11 mouse cellular contexts compared by ENCODE assay signal in genomic region chr5:45670894-45671494, GRCm38 (mm10). TPM values are rescaled to one million over a fixed set of nuclear protein-coding genes. Genes with fewer than 3 reads are reported as not detected.
A peak's percentile ranks its signal among the peaks of the same experiment; 100 is the strongest.
DNase-seq lines count a peak whose midpoint lies in the region; ATAC-seq and TF ChIP-seq lines count a peak whose summit lies in the region.
"Had no signal": no experiment of that assay in that cellular context is flagged by ENCODE, and none has a peak within 500 bp of the region (broad histone marks: within the 10 kb centered on the region; RNA-seq: fewer than 3 reads in every experiment).

No protein-coding gene starts in this region.

- H3K9ac ChIP-seq in forebrain, embryonic 16.5 days (replicated peaks; ENCODE audit: low read depth, low read length): no peak overlapping the region
- peak overlapping the region; percentile 88 for H3K9ac ChIP-seq in liver, embryonic 13.5 days

- no peak for TF ChIP-seq POLR2A in cerebellum, adult 2 months (IDR thresholded peaks at IDR 0.05; ENCODE audit: borderline replicate concordance, insufficient read depth, low read length)

- H3K79me2 ChIP-seq in C2C12 (ENCODE audit: control insufficient read depth, insufficient read depth): peaks cover 38% of the 10 kb centered on the region

- no peak for ATAC-seq in erythroblast, adult 5-6 weeks (replicated peaks; ENCODE audit: low FRiP score, poor library complexity, severe bottlenecking)
- no peak for ATAC-seq in forebrain, embryonic 16.5 days
- no peak for ATAC-seq in liver, embryonic 13.5 days (ENCODE audit: low read depth)
- ATAC-seq: activated CD4-positive, CD25-positive, alpha-beta regulatory T cell, adult 4 months had no signal

- peaks cover 42% of the 10 kb centered on the region for H3K36me3 ChIP-seq in erythroblast, embryonic 14.5 days (ENCODE audit: control insufficient read depth)
- peaks cover 24% of the 10 kb centered on the region for H3K36me3 ChIP-seq in C2C12 (ENCODE audit: control insufficient read depth, insufficient read depth)
- no peaks in the 10 kb centered on the region; the same call in 1 of the 2 replicates for H3K36me3 ChIP-seq in forebrain, embryonic 16.5 days (ENCODE audit: control insufficient read depth, insufficient read depth)
- H3K36me3 ChIP-seq in liver, embryonic 13.5 days: peaks cover 22% of the 10 kb centered on the region

- no peak for DNase-seq in liver, embryonic 13.5 days
- DNase-seq in spleen, postnatal 10 days (ENCODE audit: low spot score in 2 of 2): no peak
- DNase-seq in cerebellum, adult 11-12 months: no peak
- DNase-seq in cerebellum, adult 2 months: no peak
- DNase-seq: kidney, postnatal 36 days; lung, postnatal 36 days had no signal

- H3K4me3 ChIP-seq in erythroblast, embryonic 14.5 days (replicated peaks): peak overlapping the region; percentile 100
- peak overlapping the region; percentile 65 for H3K4me3 ChIP-seq in C2C12 (ENCODE audit: insufficient read depth, poor library complexity, severe bottlenecking)
- no peak overlapping the region for H3K4me3 ChIP-seq in forebrain, embryonic 16.5 days (replicated peaks; ENCODE audit: low read length)
- H3K4me3 ChIP-seq in liver, embryonic 13.5 days (replicated peaks): peak overlapping the region; percentile 73
- H3K4me3 ChIP-seq in cerebellum, adult 2 months (replicated peaks; ENCODE audit: insufficient read depth, low read depth, low read length): no peak overlapping the region

- 55% methylated on average over 5 of the region's 5 CpGs for WGBS in forebrain, embryonic 16.5 days
- 45% methylated on average over 5 of the region's 5 CpGs for WGBS in liver, embryonic 13.5 days (ENCODE audit: insufficient replicate concordance)
- WGBS in cerebellum, adult 2 months: 42% methylated on average over 5 of the region's 5 CpGs

- H3K4me1 ChIP-seq in erythroblast, embryonic 14.5 days (ENCODE audit: control insufficient read depth): peaks cover 25% of the 10 kb centered on the region
- peaks cover 9% of the 10 kb centered on the region for H3K4me1 ChIP-seq in forebrain, embryonic 16.5 days (replicated peaks; ENCODE audit: control insufficient read depth, insufficient read depth, low read length)
- H3K4me1 ChIP-seq in liver, embryonic 13.5 days (replicated peaks): peaks cover 21% of the 10 kb centered on the region
- H3K4me1 ChIP-seq in cerebellum, adult 2 months (ENCODE audit: control insufficient read depth, insufficient read depth, low read length): no peaks in the 10 kb centered on the region

- peak overlapping the region; percentile 38 for H3K4me2 ChIP-seq in forebrain, embryonic 16.5 days (ENCODE audit: low read length)
- H3K4me2 ChIP-seq in liver, embryonic 13.5 days: peak overlapping the region; percentile 75

- no peak overlapping the region for H3K27ac ChIP-seq in forebrain, embryonic 16.5 days (ENCODE audit: low read length)
- H3K27ac ChIP-seq in liver, embryonic 13.5 days: no peak overlapping the region
- H3K27ac ChIP-seq in cerebellum, adult 2 months (ENCODE audit: insufficient read depth, low read length): no peak overlapping the region

- TF ChIP-seq CTCF in C2C12 (IDR thresholded peaks at IDR 0.05; ENCODE audit: control insufficient read depth, insufficient read depth, insufficient read length): no peak
- TF ChIP-seq CTCF in cerebellum, adult 2 months (IDR thresholded peaks at IDR 0.05; ENCODE audit: borderline replicate concordance, insufficient read depth, low read depth, low read length): no peak

- H3K9me3 ChIP-seq in erythroblast, embryonic 14.5 days (ENCODE audit: control insufficient read depth, low read length): no peaks in the 10 kb centered on the region
- no peaks in the 10 kb centered on the region for H3K9me3 ChIP-seq in forebrain, embryonic 16.5 days (ENCODE audit: control insufficient read depth, low read length)
- H3K9me3 ChIP-seq in liver, embryonic 13.5 days (replicated peaks): no peaks in the 10 kb centered on the region

- H3K79me3 ChIP-seq in C2C12 (ENCODE audit: low read depth): peaks cover 17% of the 10 kb centered on the region

- H3K27me3 ChIP-seq in erythroblast, embryonic 14.5 days (ENCODE audit: control insufficient read depth): no peaks in the 10 kb centered on the region
- H3K27me3 ChIP-seq in C2C12 (ENCODE audit: control insufficient read depth, insufficient read depth, insufficient read length): no peaks in the 10 kb centered on the region
- H3K27me3 ChIP-seq in forebrain, embryonic 16.5 days (replicated peaks; ENCODE audit: control insufficient read depth, insufficient read depth, low read length): no peaks in the 10 kb centered on the region
- no peaks in the 10 kb centered on the region for H3K27me3 ChIP-seq in liver, embryonic 13.5 days
- H3K27me3 ChIP-seq in cerebellum, adult 2 months (ENCODE audit: control insufficient read depth, insufficient read depth, low read length): no peaks in the 10 kb centered on the region

- no peak overlapping the region for H3ac ChIP-seq in C2C12 (ENCODE audit: control insufficient read depth, insufficient read length, low read depth)

TF ChIP-seq in C2C12, 6 proteins besides CTCF, POLR2A, EP300 and RAD21:
- TF ChIP-seq CEBPB (IDR thresholded peaks at IDR 0.05; ENCODE audit: low read depth): no peak

RNA-seq across cellular contexts. Expression of gene Ncapg, which starts 1.3 kb away (rescaled TPM):
- 0.84 and 1.3 TPM in 2 replicates for polyA plus RNA-seq in erythroblast, embryonic 14.5 days (2012)
- 28.8 and 46.0 TPM in 2 replicates for total RNA-seq in erythroblast, adult 5-6 weeks (2015; ENCODE audit: low replicate concordance)
- total RNA-seq in erythroblast, adult 5-6 weeks (2017; ENCODE audit: low replicate concordance): 49.6 and 56.6 TPM in 2 replicates
- polyA plus RNA-seq in C2C12 (2012; fragmentation: generic; extraction: Trizol): 11.2 TPM
- polyA plus RNA-seq in forebrain, embryonic 16.5 days (2015; fragmentation: Nextera tagmentation; extraction: Ambion mirVana): 21.0 and 27.2 TPM in 2 replicates
- 56.2 and 67.7 TPM in 2 replicates for polyA plus RNA-seq in liver, embryonic 13.5 days (2015; fragmentation: Nextera tagmentation; extraction: Ambion mirVana)
- polyA plus RNA-seq in cerebellum, adult 2 months (2012; rRNA removed): 0.10 and 0.11 TPM in 2 replicates

RNA-seq across cellular contexts. Expression of gene Fam184b, which starts 31.6 kb away (rescaled TPM):
- not detected in 2 replicates for polyA plus RNA-seq in erythroblast, embryonic 14.5 days (2012)
- total RNA-seq in erythroblast, adult 5-6 weeks (2015; ENCODE audit: low replicate concordance): not detected in 2 replicates
- total RNA-seq in erythroblast, adult 5-6 weeks (2017; ENCODE audit: low replicate concordance): under 0.01 TPM in 1 of 2 replicates, not detected in the other
- polyA plus RNA-seq in C2C12 (2012; fragmentation: generic; extraction: Trizol): 0.01 TPM
- 4.0 and 5.0 TPM in 2 replicates for polyA plus RNA-seq in forebrain, embryonic 16.5 days (2015; fragmentation: Nextera tagmentation; extraction: Ambion mirVana)
- 0.07 and 0.10 TPM in 2 replicates for polyA plus RNA-seq in liver, embryonic 13.5 days (2015; fragmentation: Nextera tagmentation; extraction: Ambion mirVana)
- 6.4 and 6.9 TPM in 2 replicates for polyA plus RNA-seq in cerebellum, adult 2 months (2012; rRNA removed)

Comparison
In these comparisons a context has a peak if more than half of its experiments do, and no peak if none do; other contexts are left out.
1. H3K4me3 ChIP-seq: peak in erythroblast, embryonic 14.5 days (single experiment), C2C12 (single experiment) and liver, embryonic 13.5 days (single experiment); none in forebrain, embryonic 16.5 days (single experiment) and cerebellum, adult 2 months (single experiment).